Mouse (Mus musculus) liver, postnatal 0 days (tissue): ENCODE results near the gene Antxr2. TPM values are rescaled to one million over a fixed set of nuclear protein-coding genes. Genes with fewer than 3 reads are reported as not detected.

Experiments used
- ATAC-seq: fragments of 200-750 bp; cut with Nextera tagmentation; 2 replicates; pipeline ENCODE4 v1.8.0; 2017; ENCODE audit warnings: mild to moderate bottlenecking, moderate library complexity
- DNase-seq: peaks from one replicate; pipeline ENCODE4 v3.0.0-alpha.2; 2016
- H3K27ac ChIP-seq: fragments of 300-500 bp; sonication (generic); 2 replicates; pipeline ENCODE4 v1.5.1; 2014; ENCODE audit warnings: antibody characterized with exemption, moderate library complexity, mild to moderate bottlenecking, low read depth
- H3K27me3 ChIP-seq: fragments of 300-500 bp; sonication (generic); 2 replicates; pipeline ENCODE4 v1.6.1; 2014; ENCODE audit warnings: low read length, control low read depth, mixed read lengths; ENCODE audit not compliant: insufficient read depth
- H3K36me3 ChIP-seq: fragments of 300-500 bp; sonication (generic); replicated peaks from 2 replicates; pipeline ENCODE4 v1.6.1; 2014; ENCODE audit warnings: mild to moderate bottlenecking, control low read depth, low read length, moderate library complexity, mixed read lengths; ENCODE audit not compliant: insufficient read depth
- H3K4me1 ChIP-seq: fragments of 300-500 bp; sonication (generic); 2 replicates; pipeline ENCODE4 v1.6.1; 2014; ENCODE audit warnings: antibody characterized with exemption, mild to moderate bottlenecking, control low read depth; ENCODE audit not compliant: insufficient read depth
- H3K4me2 ChIP-seq: fragments of 300-500 bp; sonication (generic); 2 replicates; pipeline ENCODE4 v1.6.1; 2014; ENCODE audit warnings: low read depth, mild to moderate bottlenecking, low read length, moderate library complexity, mixed read lengths
- H3K4me3 ChIP-seq: fragments of 300-500 bp; sonication (generic); 2 replicates; pipeline ENCODE4 v1.5.1; 2014; ENCODE audit warnings: low read depth, low read length
- H3K9ac ChIP-seq: fragments of 300-500 bp; sonication (generic); replicated peaks from 2 replicates; pipeline ENCODE4 v1.6.1; 2014; ENCODE audit warnings: mild to moderate bottlenecking, moderate library complexity
- H3K9me3 ChIP-seq: fragments of 300-500 bp; sonication (generic); 2 replicates; pipeline ENCODE4 v1.6.1; 2016; ENCODE audit warnings: mild to moderate bottlenecking, control low read depth, low read length, mixed read lengths
- CTCF ChIP-seq: sonication (generic); IDR thresholded peaks from 2 replicates; pipeline ENCODE4 v1.5.1; 2016; ENCODE audit warnings: antibody characterized with exemption, low read depth
- EP300 ChIP-seq: IDR thresholded peaks from 2 replicates; pipeline ENCODE4 v1.6.1; 2016; ENCODE audit warnings: antibody characterized with exemption, low read depth, mild to moderate bottlenecking
- WGBS: fragments of 180-500 bp; shearing (Covaris S2); extraction: QIAGEN DNeasy Blood & Tissue Kit; methylation state at CpG from one replicate; pipeline ENCODE4 v1.1.7; 2014; ENCODE audit not compliant: insufficient replicate concordance; 5-methylcytosine and 5-hydroxymethylcytosine counted together
- polyA plus RNA-seq: library from polyadenylated mRNA; unstranded; fragments of >200 nt; fragmentation: Nextera tagmentation; extraction: Ambion mirVana; gene quantifications from 2 replicates; pipeline ENCODE4 v1.2.1, GENCODE M21; 2015

The Antxr2 gene
- polyA plus RNA-seq, 1 experiment from 2014 or later, result 5.8 TPM

DNA sequence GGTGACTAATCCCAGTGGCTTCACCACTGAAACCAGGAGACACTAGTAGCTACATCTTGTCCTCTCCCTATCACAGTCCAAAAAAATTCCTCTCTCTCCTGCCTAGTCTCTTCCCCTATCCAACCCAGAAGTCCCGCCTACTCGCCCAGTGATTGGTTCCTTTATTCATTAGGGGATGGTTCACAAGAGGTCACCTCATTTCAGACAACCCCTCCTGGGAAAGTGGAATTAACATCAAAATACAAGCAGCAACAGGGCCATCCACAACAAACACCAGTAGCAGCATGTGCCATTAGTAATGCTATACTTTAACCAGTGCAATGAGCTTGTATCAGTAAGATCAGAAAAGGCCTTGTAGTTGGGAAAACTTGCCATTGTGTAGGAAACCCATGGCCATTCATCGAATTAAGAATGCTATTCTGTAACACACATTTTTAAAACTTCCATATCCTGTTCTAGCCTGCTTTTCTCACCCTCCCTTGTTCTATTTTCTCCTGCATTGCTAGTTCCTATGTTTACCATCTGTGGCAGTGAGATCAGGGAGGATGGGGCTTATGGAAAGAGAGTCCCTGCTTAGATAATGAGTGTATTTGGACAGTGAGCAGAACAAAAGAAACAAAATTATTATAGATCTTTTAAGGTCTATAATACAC, 191.4 kb downstream of the Antxr2 start:
- H3K27ac ChIP-seq, result no peak overlapping the region
- H3K9me3 ChIP-seq, result no peaks in the 10 kb centered on the region
- ATAC-seq (no peak), DNase-seq (no peak)
- no peak overlapping the region for H3K9ac ChIP-seq
- WGBS, result 77% methylated on average over 3 of the region's 3 CpGs
- TF ChIP-seq EP300 (no peak), CTCF (no peak)
- H3K36me3 ChIP-seq, result no peaks in the 10 kb centered on the region
- 0 out of 2 replicates have a peak, but pooled peaks cover 2% of the 10 kb centered on the region for H3K4me1 ChIP-seq
- H3K4me3 ChIP-seq, result no peak overlapping the region
- no peaks in the 10 kb centered on the region for H3K27me3 ChIP-seq
- no peak overlapping the region for H3K4me2 ChIP-seq

DNA sequence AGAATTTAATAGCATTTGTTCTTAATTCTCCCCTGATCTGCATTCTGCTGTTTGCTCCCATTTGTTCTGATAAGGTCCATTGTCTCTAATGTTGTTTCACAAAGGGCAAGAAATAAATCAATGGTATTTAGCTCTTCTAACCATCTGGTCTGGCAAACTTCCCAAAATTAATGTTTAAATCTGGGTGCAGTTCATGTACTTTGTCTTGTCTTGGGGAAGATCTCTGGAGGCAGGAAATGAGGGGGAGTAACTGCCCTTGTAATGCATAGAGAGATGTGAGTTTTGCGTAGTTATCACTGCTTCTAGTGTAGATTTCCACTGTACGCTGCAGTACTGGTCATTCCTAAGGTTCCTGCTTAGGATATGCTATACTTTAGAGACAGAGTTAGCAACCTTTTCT, 193.5 kb downstream of the Antxr2 start:
- TF ChIP-seq EP300, result no peak
- TF ChIP-seq CTCF, result no peak
- no peaks in the 10 kb centered on the region for H3K36me3 ChIP-seq
- DNase-seq, result no peak
- H3K9ac ChIP-seq, result no peak overlapping the region
- H3K4me2 ChIP-seq, result no peak overlapping the region
- no peak overlapping the region for H3K4me3 ChIP-seq
- no peak overlapping the region for H3K27ac ChIP-seq
- 66% methylated on average over 2 of the region's 2 CpGs for whole genome bisulfite sequencing
- no peaks in the 10 kb centered on the region for H3K9me3 ChIP-seq
- 0 out of 2 replicates have a peak, but pooled peaks cover 2% of the 10 kb centered on the region for H3K4me1 ChIP-seq
- ATAC-seq, result no peak
- no peaks in the 10 kb centered on the region for H3K27me3 ChIP-seq

DNA sequence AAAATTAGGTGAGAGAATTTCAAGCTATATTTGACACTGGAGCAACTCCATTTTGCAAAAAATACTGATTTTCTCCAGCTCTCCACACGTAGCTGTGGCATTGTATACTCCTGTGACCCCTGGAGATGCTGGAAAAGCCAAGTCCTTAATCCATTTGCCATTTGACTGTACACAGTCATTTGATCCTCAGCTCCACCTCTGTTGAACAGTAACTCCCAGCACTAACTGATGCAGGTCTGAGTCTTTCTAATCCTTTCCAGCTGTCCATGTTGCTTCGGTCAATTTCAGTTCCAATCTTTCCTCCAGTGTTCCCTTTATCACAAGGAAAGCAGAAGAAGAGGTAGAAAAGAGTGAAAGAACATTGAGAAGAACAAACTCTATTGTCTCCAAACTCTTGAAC, 195.4 kb downstream of the Antxr2 start:
- ATAC-seq, result no peak
- WGBS, result 69% methylated on average over 2 of the region's 2 CpGs

DNA sequence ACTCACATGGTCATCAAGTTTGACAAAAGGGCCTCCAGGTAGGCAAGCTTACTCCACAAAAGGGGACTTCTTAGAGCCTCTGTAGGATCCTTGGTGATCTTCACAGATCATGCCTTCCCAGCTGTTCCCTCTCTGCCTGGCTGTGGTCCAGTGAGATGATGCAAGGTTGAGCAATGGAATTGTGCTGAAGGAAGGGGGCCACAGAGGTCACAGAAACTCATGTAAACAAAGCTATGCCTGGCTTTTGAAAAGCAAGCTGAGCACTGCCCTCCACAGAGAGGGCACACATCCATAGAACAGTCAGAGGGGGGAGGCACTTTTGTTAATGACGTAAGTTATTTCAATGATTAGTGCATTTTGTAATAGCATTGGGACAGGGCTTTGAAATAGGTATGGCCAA, 196.1 kb downstream of the Antxr2 start:
- DNase-seq (peak; percentile 83), ATAC-seq (peak; percentile 100)
- no peak overlapping the region for H3K4me3 ChIP-seq
- 44% methylated on average over 1 of the region's 1 CpGs for WGBS
- no peaks in the 10 kb centered on the region for H3K9me3 ChIP-seq
- H3K4me1 ChIP-seq, result 0 out of 2 replicates have a peak, but pooled peaks cover 2% of the 10 kb centered on the region
- H3K27me3 ChIP-seq, result no peaks in the 10 kb centered on the region
- H3K9ac ChIP-seq, result no peak overlapping the region
- no peak overlapping the region for H3K4me2 ChIP-seq
- no peaks in the 10 kb centered on the region for H3K36me3 ChIP-seq
- H3K27ac ChIP-seq, result peak overlapping the region; percentile 53; the same call in 1 of the 2 replicates
- TF ChIP-seq EP300, result peak; percentile 64; the same call in 1 of the 2 replicates
- TF ChIP-seq CTCF, result peak; percentile 11; the same call in 1 of the 2 replicates

More for the DNA sequence above, 195.4 kb downstream of the Antxr2 start:
- Histone ChIP-seq H3K36me3 (no peaks in the 10 kb centered on the region), H3K27me3 (no peaks in the 10 kb centered on the region), H3K9me3 (no peaks in the 10 kb centered on the region), H3K4me2 (no peak overlapping the region), H3K27ac (0 out of 2 replicates have a peak overlapping the region, but pooled peaks have one; percentile 16), H3K4me1 (0 out of 2 replicates have a peak, but pooled peaks cover 2% of the 10 kb centered on the region), H3K9ac (no peak overlapping the region), H3K4me3 (no peak overlapping the region)
- no peak for TF ChIP-seq EP300
- TF ChIP-seq CTCF, result no peak
- no peak for DNase-seq

Other genes with a start within 250 kb of the Antxr2 start
- gene Prdm8, start 136.2 kb upstream of the Antxr2 start, polyA plus RNA-seq, result not detected in 2 replicates
- not detected in 2 replicates for gene Fgf5, start 223.1 kb upstream of the Antxr2 start, polyA plus RNA-seq